Mouse (Mus musculus) erythroblast, embryonic 14.5 days (primary cell): ENCODE data around the gene Zfp607b.

Experiments used
- GATA1 ChIP-seq: IDR thresholded peaks from 2 replicates; pipeline ENCODE4 v1.6.1; 2012; ENCODE audit warnings: low read length, inconsistent platforms, mixed read lengths
- TAL1 ChIP-seq: IDR thresholded peaks from 3 replicates; pipeline ENCODE4 v1.6.1; 2012; ENCODE audit warnings: low read length, inconsistent platforms, mixed read lengths

- TF ChIP-seq TAL1, result no peak
- TF ChIP-seq GATA1, result no peak
Measured at GRCm38 (mm10) chr7:27653681-27654437, 35.3 kb upstream of the Zfp607b start, which contains the start of gene Ttc9b.
